Mouse (Mus musculus): ENCODE results near the gene Tnfsf15. TPM values are rescaled to one million over a fixed set of nuclear protein-coding genes. Genes with fewer than 3 reads are reported as not detected.

The Tnfsf15 gene
- total and polyA plus RNA-seq, 3 experiments: 63.3 to 127 (median 93.9) TPM

DNA sequence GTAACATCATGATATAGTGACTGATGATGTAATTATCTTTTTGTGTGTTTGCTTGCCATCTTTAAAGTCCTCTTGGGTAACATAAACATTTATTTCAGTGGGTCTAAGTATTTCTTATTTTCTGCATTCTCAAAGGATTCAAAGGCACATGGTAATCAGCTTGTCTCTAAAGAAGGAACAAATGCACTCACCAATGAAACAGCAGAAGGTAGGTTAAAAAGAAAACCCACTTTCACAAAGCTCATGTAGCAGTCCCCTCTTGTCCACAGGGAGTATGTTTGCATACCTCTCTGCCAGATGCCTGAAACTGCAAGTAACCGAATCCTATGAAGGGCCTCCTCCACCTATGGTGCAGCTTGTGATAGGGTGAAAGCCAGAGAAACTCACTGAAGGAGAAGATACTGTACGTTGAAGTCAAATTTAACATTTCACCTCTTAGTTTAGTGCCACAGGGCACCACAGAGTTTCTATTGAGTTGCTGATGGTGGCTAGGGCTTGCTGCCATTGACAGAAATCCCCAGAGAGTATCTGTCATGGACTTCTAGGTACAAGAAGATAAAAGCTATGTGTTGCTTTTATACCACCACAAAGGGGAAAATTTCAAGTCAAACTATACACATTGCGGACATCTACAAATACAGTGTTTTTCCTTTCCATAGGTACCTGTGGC lies 3.3 kb upstream of the Tnfsf15 start (continued):
- TF ChIP-seq CHD2 (IDR thresholded peaks at IDR 0.05; ENCODE audit: low read length): peak; percentile 74

DNA sequence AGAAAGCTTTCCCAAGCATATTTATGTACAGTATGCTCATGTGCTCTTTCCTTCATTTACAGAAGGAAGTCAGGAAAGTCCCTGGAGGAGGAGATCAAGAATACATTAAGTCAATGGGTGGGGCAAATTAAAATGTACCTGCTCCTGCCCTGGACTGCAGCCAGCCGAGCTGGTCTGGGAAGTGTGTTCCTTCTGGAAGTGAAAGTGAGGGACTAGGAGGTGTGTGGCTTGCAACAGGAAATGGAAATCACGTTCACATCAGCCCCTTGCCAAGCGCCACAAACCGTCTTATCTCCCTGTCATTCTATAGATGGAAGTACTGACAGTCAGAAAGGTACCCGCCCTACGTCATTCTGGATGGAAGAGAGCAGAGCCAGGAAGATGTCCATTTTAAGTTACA lies 358 bp upstream of the Tnfsf15 start:
- in situ Hi-C loops (cut with MboI; ENCODE audit: low pct_ligation_motif_present, low pct_unique_long_range_greater_than_20kb, low sequenced_read_pairs): loop anchor here (10.0 kb wide), 1 partner anchor 190 kb away; no protein-coding TSS in a partner anchor
- TF ChIP-seq SIN3A (IDR thresholded peaks at IDR 0.05; ENCODE audit: low read length): no peak
- TF ChIP-seq NRF1 (IDR thresholded peaks at IDR 0.05; ENCODE audit: low read depth, low read length): no peak
- no peak for TF ChIP-seq JUN (IDR thresholded peaks at IDR 0.05; ENCODE audit: insufficient read depth, low read depth, low read length)
- peak; percentile 90; the same call in 1 of the 2 replicates for TF ChIP-seq ZNF384 (IDR thresholded peaks at IDR 0.05; ENCODE audit: low read depth, low read length)
- no peak for TF ChIP-seq CTCF (conservative IDR thresholded peaks at IDR 0.05 in 1 of 2, IDR thresholded peaks at IDR 0.05 in 1 of 2; ENCODE audit: low read depth in 2 of 2, low read length in 2 of 2)
- no peak for TF ChIP-seq E2F4 (IDR thresholded peaks at IDR 0.05; ENCODE audit: insufficient replicate concordance, low read depth, low read length)
- 0 out of 2 replicates have a peak, but pooled peaks have one; percentile 15 for TF ChIP-seq ELF1 (IDR thresholded peaks at IDR 0.05; ENCODE audit: low read depth, low read length)
- no peak for TF ChIP-seq ZMIZ1 (IDR thresholded peaks at IDR 0.05; ENCODE audit: low read depth, low read length)
- TF ChIP-seq RCOR1 (conservative IDR thresholded peaks at IDR 0.05; ENCODE audit: low read depth, low read length): no peak
- no peak for TF ChIP-seq RAD21 (IDR thresholded peaks at IDR 0.05; ENCODE audit: low read depth, low read length)
- no peak for TF ChIP-seq MEF2A (IDR thresholded peaks at IDR 0.05; ENCODE audit: borderline replicate concordance, low read depth, low read length)
- no peak for TF ChIP-seq EP300 (IDR thresholded peaks at IDR 0.05; ENCODE audit: low read length)
- no peak for TF ChIP-seq ZC3H11A (IDR thresholded peaks at IDR 0.05; ENCODE audit: low read depth, low read length)
- TF ChIP-seq MXI1 (IDR thresholded peaks at IDR 0.05; ENCODE audit: low read depth, low read length): no peak
- TF ChIP-seq MAZ (IDR thresholded peaks at IDR 0.05; ENCODE audit: low read depth, low read length): no peak
- TF ChIP-seq TCF12 (IDR thresholded peaks at IDR 0.05; ENCODE audit: low read depth, low read length): 0 out of 2 replicates have a peak, but pooled peaks have one; percentile 3
- TF ChIP-seq SMC3 (IDR thresholded peaks at IDR 0.05; ENCODE audit: low read depth, low read length): no peak
- no peak for TF ChIP-seq UBTF (IDR thresholded peaks at IDR 0.05; ENCODE audit: low read depth, low read length)
- no peak for TF ChIP-seq CHD1 (IDR thresholded peaks at IDR 0.05; ENCODE audit: low read depth, low read length)
- no peak for TF ChIP-seq CHD2 (IDR thresholded peaks at IDR 0.05; ENCODE audit: low read length)
- no peak for TF ChIP-seq ZKSCAN1 (IDR thresholded peaks at IDR 0.05; ENCODE audit: borderline replicate concordance, low read depth, low read length)
- TF ChIP-seq PAX5 (IDR thresholded peaks at IDR 0.05; ENCODE audit: low read length): no peak
- TF ChIP-seq MAFK (IDR thresholded peaks at IDR 0.05; ENCODE audit: insufficient replicate concordance, low read length): no peak
- TF ChIP-seq MYC (IDR thresholded peaks at IDR 0.05; ENCODE audit: low read depth, low read length): no peak
- TF ChIP-seq USF2 (conservative IDR thresholded peaks at IDR 0.05; ENCODE audit: low read depth, low read length): no peak
- no peak for TF ChIP-seq MAX (IDR thresholded peaks at IDR 0.05; ENCODE audit: low read length)
- TF ChIP-seq BHLHE40 (IDR thresholded peaks at IDR 0.05; ENCODE audit: low read depth, low read length): no peak; the same call in none of the 2 replicates
- peak; percentile 44; the same call in 1 of the 2 replicates for TF ChIP-seq ETS1 (conservative IDR thresholded peaks at IDR 0.05; ENCODE audit: low read depth, low read length)
- no peak for TF ChIP-seq JUND (conservative IDR thresholded peaks at IDR 0.05; ENCODE audit: low read depth, low read length)
- no peak for TF ChIP-seq GABPA (IDR thresholded peaks at IDR 0.05; ENCODE audit: insufficient replicate concordance, low read depth, low read length)
- no peak for TF ChIP-seq KAT2A (IDR thresholded peaks at IDR 0.05; ENCODE audit: insufficient replicate concordance, low read length)
- no peak for TF ChIP-seq HCFC1 (IDR thresholded peaks at IDR 0.05; ENCODE audit: low read depth, low read length)
- no peak for TF ChIP-seq POLR2A (IDR thresholded peaks at IDR 0.05; ENCODE audit: low read depth, low read length)
- TF ChIP-seq NELFE (IDR thresholded peaks at IDR 0.05; ENCODE audit: low read depth, low read length): no peak
- TF ChIP-seq IRF4 (IDR thresholded peaks at IDR 0.05; ENCODE audit: low read depth, low read length): 0 out of 2 replicates have a peak, but pooled peaks have one; percentile 5
- no peak for TF ChIP-seq TBP (conservative IDR thresholded peaks at IDR 0.05; ENCODE audit: low read depth, low read length)
- no peak for TF ChIP-seq POLR2AphosphoS2 (IDR thresholded peaks at IDR 0.05; ENCODE audit: low read depth, low read length)

More for the DNA sequence above, 358 bp upstream of the Tnfsf15 start:
- H3K4me1 ChIP-seq (ENCODE audit: control insufficient read depth in 1 of 2, insufficient read depth in 2 of 2): peaks cover 41 to 62% of the 10 kb centered on the region in 2 experiments
- H3K9me3 ChIP-seq (replicated peaks; ENCODE audit: low read length): no peaks in the 10 kb centered on the region
- H3K27me3 ChIP-seq (replicated peaks): no peaks in the 10 kb centered on the region
- peak overlapping the region; percentile 35 for H3K27ac ChIP-seq (ENCODE audit: insufficient read depth, low read depth)
- H3K79me2 ChIP-seq (replicated peaks; ENCODE audit: control insufficient read depth, extremely low read depth, insufficient read depth, poor library complexity, severe bottlenecking): peaks cover 8% of the 10 kb centered on the region
- no peak overlapping the region; the same call in 1 of the 2 replicates for H3K9ac ChIP-seq (ENCODE audit: insufficient read depth, low read depth)
- DNase-seq (ENCODE audit: extremely low read depth): peak; percentile 32
- peaks cover 0 to 30% of the 10 kb centered on the region in 2 experiments for H3K36me3 ChIP-seq (replicated peaks in 1 of 2; ENCODE audit: control insufficient read depth in 1 of 2, insufficient read depth in 1 of 2, low read length in 1 of 2)
- dilution Hi-C loops (cut with MboI; ENCODE audit: extremely low pct_ligation_motif_present, extremely low pct_unique_long_range_greater_than_20kb, low sequenced_read_pairs): no loop called here
- H3K4me2 ChIP-seq (ENCODE audit: insufficient read depth, low read depth, poor library complexity, severe bottlenecking): 0 out of 2 replicates have a peak overlapping the region, but pooled peaks have one; percentile 37
- H3K4me3 ChIP-seq (replicated peaks in 1 of 3; ENCODE audit: low read depth in 2 of 3, low read length in 2 of 3, poor library complexity in 1 of 3): peak overlapping the region; percentile 64 to 90 (median 82)

All from CH12.LX (cell line).